Mouse (Mus musculus) lung, embryonic 15.5 days (tissue): ENCODE results near the gene Hps6. TPM values are rescaled to one million over a fixed set of nuclear protein-coding genes. Genes with fewer than 3 reads are reported as not detected.
A peak's percentile ranks its signal among the peaks of the same experiment; 100 is the strongest.

Experiments
- ATAC-seq: fragments of 200-750 bp; cut with Nextera tagmentation; 2 replicates; pipeline ENCODE4 v1.8.0; 2017; ENCODE audit warnings: moderate number of reproducible peaks, borderline replicate concordance; ENCODE audit not compliant: low FRiP score, low TSS enrichment; ENCODE audit errors: extremely low read depth
- H3K27ac ChIP-seq: fragments of 300-500 bp; sonication (generic); 2 replicates; pipeline ENCODE4 v1.5.1; 2015; ENCODE audit warnings: moderate library complexity, mild to moderate bottlenecking, inconsistent platforms
- H3K27me3 ChIP-seq: fragments of 300-500 bp; sonication (generic); 2 replicates; pipeline ENCODE4 v1.6.1; 2015; ENCODE audit warnings: inconsistent platforms
- H3K36me3 ChIP-seq: fragments of 300-500 bp; sonication (generic); 2 replicates; pipeline ENCODE4 v1.6.1; 2015; ENCODE audit warnings: inconsistent platforms
- H3K4me1 ChIP-seq: fragments of 300-500 bp; sonication (generic); 2 replicates; pipeline ENCODE4 v1.6.1; 2015; ENCODE audit warnings: inconsistent platforms
- H3K4me2 ChIP-seq: fragments of 300-500 bp; sonication (generic); 2 replicates; pipeline ENCODE4 v1.6.1; 2015; ENCODE audit warnings: inconsistent platforms, mild to moderate bottlenecking, moderate library complexity
- H3K4me3 ChIP-seq: fragments of 300-500 bp; sonication (generic); 2 replicates; pipeline ENCODE4 v1.5.1; 2015; ENCODE audit warnings: mild to moderate bottlenecking, inconsistent platforms
- H3K9ac ChIP-seq: fragments of 300-500 bp; sonication (generic); 2 replicates; pipeline ENCODE4 v1.6.1; 2015; ENCODE audit warnings: inconsistent platforms
- H3K9me3 ChIP-seq: fragments of 300-500 bp; sonication (generic); 2 replicates; pipeline ENCODE4 v1.6.1; 2016; ENCODE audit warnings: inconsistent platforms
- WGBS: fragments of 180-500 bp; shearing (Covaris S2); methylation state at CpG from one replicate; pipeline ENCODE4 v1.1.7; 2015; 5-methylcytosine and 5-hydroxymethylcytosine counted together
- polyA plus RNA-seq: library from polyadenylated mRNA; unstranded; fragments of >200 nt; fragmentation: Nextera tagmentation; extraction: Ambion mirVana; gene quantifications from 2 replicates; pipeline ENCODE4 v1.2.1, GENCODE M21; 2015

The Hps6 gene
- polyA plus RNA-seq, 1 experiment from 2014 or later = 9.7 TPM

DNA sequence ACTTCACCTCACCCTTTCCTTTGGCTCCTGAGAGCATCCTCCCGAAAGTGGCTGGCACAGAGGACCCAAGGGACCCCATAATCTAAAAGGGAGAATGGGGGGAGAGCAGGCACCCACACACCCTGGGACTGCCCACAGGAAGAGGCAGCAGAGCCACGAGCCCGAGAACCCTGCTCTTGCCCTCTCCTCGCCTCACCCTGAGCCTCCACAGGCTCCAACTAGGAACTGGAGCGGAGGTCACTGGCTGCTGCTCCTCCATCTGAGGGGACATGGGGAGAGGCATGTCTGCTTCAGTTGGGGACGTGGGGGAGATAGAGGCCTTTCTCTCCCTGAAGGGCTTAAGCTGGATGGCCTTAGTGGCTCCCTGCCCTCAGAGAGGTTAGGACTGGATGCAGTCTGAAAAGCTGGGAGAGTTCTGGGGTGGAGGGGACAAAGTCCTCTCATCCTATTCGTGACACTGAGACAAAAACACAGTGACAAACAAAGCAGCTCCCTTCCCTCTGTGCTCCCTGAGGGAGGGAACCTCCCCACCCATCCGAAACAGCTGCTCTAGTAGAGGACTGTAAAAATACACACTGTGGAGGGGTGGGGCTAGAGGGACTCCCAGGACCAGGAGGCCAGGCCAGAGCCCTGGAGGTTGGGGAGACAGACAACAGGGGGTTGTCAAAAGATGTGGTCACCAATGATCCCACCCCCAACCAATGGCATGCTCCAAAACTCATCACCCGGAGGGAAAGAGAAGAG is 28.6 kb downstream of the Hps6 start:
- H3K36me3 ChIP-seq = peaks cover 71% of the 10 kb centered on the region
- H3K9me3 ChIP-seq = no peaks in the 10 kb centered on the region
- no peak overlapping the region for H3K4me2 ChIP-seq
- 73% methylated on average over 9 of the region's 9 CpGs for WGBS
- ATAC-seq = no peak
- H3K4me3 ChIP-seq = no peak overlapping the region
- peaks cover 8% of the 10 kb centered on the region for H3K4me1 ChIP-seq
- no peak overlapping the region for H3K9ac ChIP-seq
- no peaks in the 10 kb centered on the region for H3K27me3 ChIP-seq
- H3K27ac ChIP-seq = no peak overlapping the region

DNA sequence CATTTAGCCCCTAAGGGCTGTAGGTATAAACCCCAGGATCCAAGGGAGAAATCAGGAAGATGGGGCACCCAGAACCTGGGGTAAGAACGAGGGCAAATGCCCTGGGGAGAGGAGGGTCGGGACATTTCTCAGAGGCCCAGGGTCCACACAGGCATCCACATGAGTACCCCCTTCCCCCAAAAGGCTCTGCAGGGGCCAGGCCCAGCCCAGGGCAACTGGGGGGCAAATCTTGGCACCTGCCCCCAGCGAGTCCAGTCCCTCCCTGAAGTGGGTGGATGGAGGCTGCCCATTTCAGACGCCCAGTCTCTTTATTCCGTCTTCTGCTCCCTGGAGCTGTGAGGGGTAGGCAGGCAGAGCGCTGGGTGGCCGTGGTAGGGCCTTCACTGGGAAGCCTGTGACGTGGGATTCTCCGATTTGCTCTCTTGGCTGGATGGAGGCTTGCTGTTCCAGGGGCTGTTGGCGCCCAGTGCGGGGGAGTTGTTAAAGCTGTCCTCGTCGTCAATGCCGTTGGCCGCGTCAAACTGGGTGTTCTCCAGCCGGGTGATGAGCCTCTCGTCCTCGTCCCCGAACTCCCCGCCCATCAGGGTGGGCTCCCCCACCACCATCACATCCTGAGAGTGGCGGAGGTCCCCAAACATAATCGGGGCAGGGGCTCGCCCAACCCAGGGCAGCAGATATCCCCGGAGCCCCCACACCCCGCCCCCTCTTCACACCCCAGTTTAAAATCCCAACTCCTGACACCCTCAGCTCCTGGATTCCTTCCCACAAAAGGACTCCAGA is 29.6 kb downstream of the Hps6 start:
- no peaks in the 10 kb centered on the region for H3K27me3 ChIP-seq
- H3K27ac ChIP-seq = no peak overlapping the region
- peaks cover 71% of the 10 kb centered on the region for H3K36me3 ChIP-seq
- WGBS = 82% methylated on average over 26 of the region's 26 CpGs
- H3K9me3 ChIP-seq = no peaks in the 10 kb centered on the region
- H3K4me3 ChIP-seq = no peak overlapping the region
- ATAC-seq = no peak
- no peak overlapping the region for H3K9ac ChIP-seq
- no peak overlapping the region for H3K4me2 ChIP-seq
- peaks cover 19% of the 10 kb centered on the region for H3K4me1 ChIP-seq

DNA sequence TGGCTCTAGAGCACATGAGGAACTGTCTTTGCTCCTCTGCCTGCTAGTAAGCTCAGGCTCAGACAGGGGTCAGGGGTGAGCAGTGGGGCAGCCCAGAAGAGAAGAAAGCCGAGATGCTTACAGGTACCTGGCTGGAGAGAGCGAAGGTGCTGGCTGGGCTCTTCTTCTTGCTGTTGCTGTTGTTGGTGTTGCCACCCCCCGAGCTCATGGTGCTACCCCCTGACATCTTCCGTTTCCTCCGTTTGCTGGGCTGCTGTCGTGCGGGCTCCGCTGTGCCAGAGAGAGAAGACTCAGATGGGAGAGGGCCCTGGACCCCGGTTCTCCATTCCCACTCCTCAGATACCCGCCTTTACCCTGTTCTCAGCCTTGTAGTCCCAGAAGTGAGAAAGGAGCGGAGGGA is 30.6 kb downstream of the Hps6 start:
- no peaks in the 10 kb centered on the region for H3K27me3 ChIP-seq
- no peak overlapping the region for H3K9ac ChIP-seq
- ATAC-seq = no peak
- no peaks in the 10 kb centered on the region for H3K9me3 ChIP-seq
- WGBS = 91% methylated on average over 6 of the region's 11 CpGs
- H3K4me1 ChIP-seq = peaks cover 20% of the 10 kb centered on the region
- no peak overlapping the region for H3K4me2 ChIP-seq
- no peak overlapping the region for H3K27ac ChIP-seq
- H3K36me3 ChIP-seq = peaks cover 71% of the 10 kb centered on the region
- H3K4me3 ChIP-seq = no peak overlapping the region

DNA sequence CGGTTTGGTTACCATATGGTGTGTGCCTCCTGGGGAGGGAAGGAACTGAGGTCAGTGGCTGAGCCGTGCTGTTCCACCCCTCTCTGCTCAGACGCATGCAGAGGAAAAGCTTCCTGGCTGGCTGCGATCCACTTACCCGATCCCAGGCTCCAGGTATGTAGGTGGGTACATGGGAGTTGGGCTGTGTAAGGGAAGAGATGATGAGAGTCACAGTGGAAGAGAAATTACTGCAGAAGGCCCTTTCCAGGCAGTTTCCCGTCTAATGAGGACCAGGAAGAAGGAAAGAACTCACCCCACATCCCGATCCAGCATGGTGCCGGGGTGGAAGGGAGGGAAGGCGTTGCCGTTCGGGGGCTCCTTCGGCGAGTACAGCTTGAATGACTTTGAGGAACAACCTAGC is 32.7 kb downstream of the Hps6 start:
- Histone ChIP-seq H3K9me3 (no peaks in the 10 kb centered on the region), H3K4me3 (no peak overlapping the region), H3K27me3 (no peaks in the 10 kb centered on the region), H3K36me3 (peaks cover 56% of the 10 kb centered on the region), H3K4me2 (no peak overlapping the region), H3K27ac (no peak overlapping the region), H3K4me1 (peaks cover 34% of the 10 kb centered on the region), H3K9ac (no peak overlapping the region)
- 85% methylated on average over 13 of the region's 13 CpGs for WGBS
- ATAC-seq = no peak

DNA sequence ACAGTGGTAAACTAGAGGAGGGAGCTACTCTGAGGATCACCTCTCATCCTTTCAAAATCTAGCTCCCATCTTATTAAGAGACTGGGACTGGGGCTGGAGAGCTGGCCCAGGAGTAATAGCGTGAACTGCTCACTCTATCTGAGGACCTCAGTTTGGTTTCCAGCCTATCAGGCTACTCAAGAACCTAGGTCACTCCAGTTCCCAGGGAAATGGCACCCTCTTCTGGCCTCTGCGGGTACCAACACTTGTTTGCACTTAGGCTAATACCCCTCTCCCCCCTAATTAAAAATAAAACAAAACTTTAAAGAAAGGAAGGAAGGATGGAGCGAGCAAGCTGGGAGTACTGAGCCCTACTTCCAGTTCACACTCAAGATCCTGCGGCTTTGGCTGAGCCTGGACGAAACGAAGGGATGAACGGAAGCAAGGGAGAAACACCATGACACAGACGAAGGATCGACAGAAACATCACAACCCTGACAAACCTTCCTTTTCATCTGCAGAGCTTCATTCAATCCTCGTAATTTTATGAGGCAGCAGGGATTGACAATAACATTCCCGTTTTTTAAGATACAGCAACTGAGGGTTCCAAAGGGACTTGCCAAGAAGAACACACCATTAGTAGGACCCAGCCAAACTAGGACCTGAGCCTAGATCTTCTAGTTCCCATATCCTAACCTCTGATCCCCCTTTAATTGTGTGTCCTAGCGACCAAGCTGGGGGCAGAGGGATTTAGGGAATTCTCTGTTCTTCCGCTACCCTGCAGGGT is 33.4 kb downstream of the Hps6 start:
- Histone ChIP-seq H3K9me3 (no peaks in the 10 kb centered on the region), H3K36me3 (peaks cover 52% of the 10 kb centered on the region), H3K27ac (peak overlapping the region; percentile 42; the same call in 1 of the 2 replicates), H3K4me2 (peak overlapping the region; percentile 85), H3K9ac (peak overlapping the region; percentile 89), H3K27me3 (no peaks in the 10 kb centered on the region), H3K4me3 (peak overlapping the region; percentile 76), H3K4me1 (peaks cover 40% of the 10 kb centered on the region)
- no peak for ATAC-seq
- WGBS = 66% methylated on average over 13 of the region's 13 CpGs

DNA sequence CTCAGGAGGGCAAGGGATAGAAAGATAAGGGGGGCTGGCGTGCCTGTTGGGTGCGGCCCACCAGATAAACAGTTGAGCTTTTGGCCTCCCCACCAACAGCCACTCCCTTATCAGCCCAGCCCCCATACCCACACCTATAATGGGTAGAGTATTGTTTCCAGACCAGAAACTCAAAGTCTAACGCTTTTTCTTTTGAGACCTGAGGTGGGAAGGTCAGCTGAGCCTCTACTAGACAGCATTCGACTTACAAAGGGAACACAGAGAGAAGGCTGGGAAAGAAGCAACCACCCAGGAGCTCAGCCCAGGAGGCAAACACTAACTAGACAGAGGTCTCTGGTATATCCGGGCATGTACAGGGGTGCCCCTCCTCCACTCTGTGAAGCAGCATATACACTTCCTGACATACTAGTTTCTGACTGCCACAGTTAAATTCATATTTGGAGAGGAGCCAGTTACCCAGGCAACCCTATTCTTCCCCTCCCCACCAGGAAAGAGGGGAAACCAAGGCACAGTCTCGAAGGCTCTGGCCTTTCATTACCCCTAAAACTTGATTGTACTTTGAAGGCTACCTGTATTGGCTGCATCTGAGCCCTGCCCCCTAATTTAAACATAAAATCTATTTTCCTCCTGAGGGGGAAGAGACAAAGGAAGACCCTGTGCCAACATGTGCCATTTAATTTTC is 34.1 kb downstream of the Hps6 start:
- Histone ChIP-seq H3K9ac (peak overlapping the region; percentile 89), H3K27ac (peak overlapping the region; percentile 99), H3K4me1 (peaks cover 48% of the 10 kb centered on the region), H3K36me3 (peaks cover 44% of the 10 kb centered on the region), H3K4me3 (peak overlapping the region; percentile 76), H3K27me3 (no peaks in the 10 kb centered on the region), H3K4me2 (peak overlapping the region; percentile 85), H3K9me3 (no peaks in the 10 kb centered on the region)
- 5% methylated on average over 6 of the region's 6 CpGs for WGBS
- ATAC-seq = no peak

DNA sequence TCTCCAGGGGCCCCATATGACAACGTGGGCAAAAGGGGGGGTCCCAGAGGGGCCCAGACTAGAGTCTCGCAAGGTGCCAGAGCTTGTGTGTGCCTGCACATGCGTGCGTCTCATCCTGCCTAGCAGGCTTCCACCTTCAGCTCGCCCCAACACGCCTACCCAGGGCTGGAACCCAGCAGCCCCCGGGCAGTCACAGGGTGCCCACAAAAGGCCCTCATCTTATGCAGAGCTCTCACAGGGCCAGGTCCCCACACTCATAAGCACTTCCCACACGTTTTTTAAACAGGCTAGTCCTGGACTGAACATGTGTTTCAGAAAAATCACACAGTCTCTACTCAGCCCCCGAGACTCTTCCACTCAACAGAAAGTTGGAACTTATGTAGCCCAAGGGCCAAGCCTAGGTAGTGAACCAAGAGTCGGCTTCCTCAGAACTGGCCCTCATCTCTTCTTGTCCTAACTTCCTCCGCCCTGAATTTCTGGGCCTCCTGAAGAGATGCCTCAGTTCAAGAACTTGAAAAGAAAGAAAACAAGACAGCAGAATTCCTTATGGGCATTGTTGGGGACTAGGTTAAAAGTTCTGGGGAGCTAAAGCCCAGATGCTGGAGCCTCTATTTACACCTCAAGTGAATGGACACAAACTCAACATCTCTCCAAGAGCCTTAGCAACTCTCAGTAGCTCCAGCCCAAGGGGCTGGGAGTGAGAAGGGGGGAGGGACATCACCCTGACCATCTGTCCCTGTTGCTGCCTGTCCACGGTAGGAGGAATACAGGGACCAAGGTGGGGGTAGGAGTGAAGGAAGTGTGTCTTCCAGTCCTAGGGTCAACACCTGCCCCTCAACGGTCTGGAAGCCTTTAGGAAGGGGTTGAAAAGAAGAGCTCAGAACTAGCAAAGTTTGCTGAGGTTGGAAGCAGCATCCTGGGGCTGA is 34.9 kb downstream of the Hps6 start:
- peak overlapping the region; percentile 85 for H3K4me2 ChIP-seq
- no peaks in the 10 kb centered on the region for H3K9me3 ChIP-seq
- peaks cover 56% of the 10 kb centered on the region for H3K4me1 ChIP-seq
- H3K9ac ChIP-seq = peak overlapping the region; percentile 89
- no peaks in the 10 kb centered on the region for H3K27me3 ChIP-seq
- WGBS = 1% methylated on average over 13 of the region's 13 CpGs
- peak overlapping the region; percentile 76 for H3K4me3 ChIP-seq
- ATAC-seq = no peak
- H3K27ac ChIP-seq = peak overlapping the region; percentile 99
- H3K36me3 ChIP-seq = peaks cover 36% of the 10 kb centered on the region

DNA sequence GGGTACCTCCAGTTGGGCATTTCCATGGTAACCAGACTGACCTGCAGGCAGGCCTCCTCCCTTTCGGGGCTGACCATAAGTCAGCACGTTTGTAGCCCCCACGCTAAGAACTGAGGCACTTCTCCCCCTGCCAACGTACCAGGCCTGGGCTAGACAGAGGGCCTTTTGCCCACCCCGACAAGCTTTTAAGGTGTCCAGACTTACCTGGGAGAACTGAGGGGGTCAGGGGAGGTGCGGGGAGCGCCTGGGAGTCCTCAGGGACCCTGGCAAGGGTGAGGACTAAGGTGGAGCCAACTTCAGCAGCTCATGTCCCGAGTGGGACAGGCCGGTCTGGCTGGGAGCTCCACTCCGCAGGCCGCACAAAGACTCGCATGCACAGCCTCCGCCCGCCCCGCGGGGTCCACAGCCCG is 35.5 kb downstream of the Hps6 start:
- Histone ChIP-seq H3K9ac (peak overlapping the region; percentile 89), H3K4me1 (peaks cover 62% of the 10 kb centered on the region), H3K4me2 (peak overlapping the region; percentile 85), H3K4me3 (peak overlapping the region; percentile 76), H3K27me3 (no peaks in the 10 kb centered on the region), H3K9me3 (no peaks in the 10 kb centered on the region), H3K36me3 (peaks cover 30% of the 10 kb centered on the region), H3K27ac (peak overlapping the region; percentile 99)
- WGBS = 2% methylated on average over 17 of the region's 17 CpGs
- peak; percentile 20; the same call in 1 of the 2 replicates for ATAC-seq

DNA sequence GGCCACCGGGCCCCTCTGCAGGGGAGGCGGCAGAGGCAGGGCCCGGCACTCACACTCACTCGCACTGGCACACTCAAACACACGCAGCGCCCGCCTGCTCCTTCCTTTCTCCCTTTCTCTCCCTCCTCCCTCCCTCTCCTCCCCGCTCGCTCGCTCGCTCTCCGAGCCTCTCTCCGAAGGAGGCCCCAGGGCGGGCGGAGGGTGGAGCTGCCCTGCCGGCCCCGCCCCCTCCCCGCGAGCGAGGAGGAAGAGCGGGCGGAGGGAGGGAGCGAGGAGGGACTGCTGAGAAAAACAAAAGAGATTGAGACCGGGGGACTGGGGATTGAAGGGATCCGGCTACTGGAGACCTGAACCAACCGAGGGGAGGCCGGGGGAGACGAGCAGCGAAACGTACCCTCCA is 36.2 kb downstream of the Hps6 start:
- Histone ChIP-seq H3K27me3 (no peaks in the 10 kb centered on the region), H3K9ac (peak overlapping the region; percentile 89), H3K4me1 (peaks cover 67% of the 10 kb centered on the region), H3K9me3 (no peaks in the 10 kb centered on the region), H3K27ac (peak overlapping the region; percentile 99), H3K36me3 (peaks cover 24% of the 10 kb centered on the region), H3K4me2 (peak overlapping the region; percentile 85), H3K4me3 (peak overlapping the region; percentile 76)
- peak; percentile 81 for ATAC-seq
- 1% methylated on average over 23 of the region's 30 CpGs for WGBS

DNA sequence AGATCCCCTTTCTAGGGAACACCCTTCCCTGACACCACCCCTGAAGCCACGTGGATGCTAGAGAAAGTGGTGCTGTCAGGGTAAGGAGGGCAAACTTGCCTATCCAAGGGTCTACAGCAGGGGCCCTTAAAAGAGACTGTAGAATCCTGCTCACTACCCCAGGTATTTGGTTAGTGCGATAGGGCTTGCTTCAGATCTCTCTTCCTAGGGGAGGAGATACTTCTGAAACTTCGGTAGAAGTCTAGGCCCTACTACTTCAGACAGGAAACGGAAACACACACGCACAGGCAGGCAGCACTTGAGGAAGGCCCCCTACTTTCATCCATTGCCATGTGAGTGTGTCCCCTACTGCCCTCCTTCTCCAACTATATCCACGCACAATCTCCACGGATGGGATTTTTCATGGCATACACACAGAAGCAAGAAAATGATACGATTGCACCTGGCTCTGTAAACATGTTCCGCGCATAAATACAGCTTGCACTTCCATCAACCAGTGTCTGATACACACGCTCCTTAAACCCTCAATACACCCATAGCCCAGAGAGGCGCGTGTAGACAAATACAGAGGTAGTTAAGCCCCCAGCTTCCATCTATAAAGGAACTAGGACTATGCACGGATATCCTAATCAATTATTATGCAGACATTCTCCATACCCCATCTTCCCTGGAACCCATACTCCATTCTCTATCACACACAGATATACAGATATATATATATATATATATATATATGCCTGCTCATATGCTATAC is 37.0 kb downstream of the Hps6 start:
- H3K36me3 ChIP-seq = peaks cover 15% of the 10 kb centered on the region
- peaks cover 67% of the 10 kb centered on the region for H3K4me1 ChIP-seq
- peak overlapping the region; percentile 76 for H3K4me3 ChIP-seq
- no peak for ATAC-seq
- peak overlapping the region; percentile 85 for H3K4me2 ChIP-seq
- WGBS = 31% methylated on average over 14 of the region's 14 CpGs
- peak overlapping the region; percentile 89 for H3K9ac ChIP-seq
- peak overlapping the region; percentile 99 for H3K27ac ChIP-seq
- H3K27me3 ChIP-seq = no peaks in the 10 kb centered on the region
- H3K9me3 ChIP-seq = no peaks in the 10 kb centered on the region
